Mouse (Mus musculus) heart, embryonic 14.5 days (tissue): ENCODE measurements around the gene Paics. TPM values are rescaled to one million over a fixed set of nuclear protein-coding genes. Genes with fewer than 3 reads are reported as not detected.

Source experiments
- ATAC-seq: fragments of 200-750 bp; cut with Nextera tagmentation; 2 replicates; pipeline ENCODE4 v1.8.0; 2017; ENCODE audit warnings: low read depth, moderate TSS enrichment; ENCODE audit not compliant: insufficient number of reproducible peaks, insufficient read depth, low FRiP score
- H3K27ac ChIP-seq, 2 experiments: fragments of 200-500 bp in 1 of 2; fragments of 300-500 bp in 1 of 2; sonication (generic) in 1 of 2; replicated peaks in 1 of 2; 2 replicates each; pipeline ENCODE4 v1.5.1; 2012 to 2014; ENCODE audit warnings: low read depth in 2 of 2, low read length in 2 of 2, control low read depth in 1 of 2, mild to moderate bottlenecking in 1 of 2, mixed read lengths in 1 of 2; ENCODE audit not compliant: control insufficient read depth in 1 of 2, insufficient read depth in 1 of 2
- H3K27me3 ChIP-seq: fragments of 300-500 bp; sonication (generic); 2 replicates; pipeline ENCODE4 v1.6.1; 2014; ENCODE audit warnings: mild to moderate bottlenecking, low read length, control low read depth; ENCODE audit not compliant: control insufficient read depth, insufficient read depth
- H3K36me3 ChIP-seq: fragments of 300-500 bp; sonication (generic); 2 replicates; pipeline ENCODE4 v1.6.1; 2014; ENCODE audit warnings: mild to moderate bottlenecking, control low read depth, low read length, mixed read lengths; ENCODE audit not compliant: control insufficient read depth, insufficient read depth
- H3K4me1 ChIP-seq, 2 experiments: fragments of 200-500 bp in 1 of 2; fragments of 300-500 bp in 1 of 2; sonication (generic) in 1 of 2; 2 replicates each; pipeline ENCODE4 v1.6.1; 2012 to 2014; ENCODE audit warnings: low read length in 2 of 2, control low read depth in 1 of 2, mixed read lengths in 1 of 2; ENCODE audit not compliant: control insufficient read depth in 2 of 2, insufficient read depth in 2 of 2
- H3K4me2 ChIP-seq: fragments of 300-500 bp; sonication (generic); 2 replicates; pipeline ENCODE4 v1.6.1; 2014; ENCODE audit warnings: mild to moderate bottlenecking, low read length
- H3K4me3 ChIP-seq, 2 experiments: fragments of 200-500 bp in 1 of 2; fragments of 300-500 bp in 1 of 2; sonication (generic) in 1 of 2; 2 replicates each; pipeline ENCODE4 v1.5.1; 2012 to 2014; ENCODE audit warnings: low read length in 2 of 2, mild to moderate bottlenecking in 2 of 2, control low read depth in 1 of 2, low read depth in 1 of 2, moderate library complexity in 1 of 2; ENCODE audit not compliant: control insufficient read depth in 1 of 2, insufficient read depth in 1 of 2
- H3K9ac ChIP-seq: fragments of 300-500 bp; sonication (generic); 2 replicates; pipeline ENCODE4 v1.6.1; 2014; ENCODE audit warnings: mild to moderate bottlenecking, low read length
- H3K9me3 ChIP-seq: fragments of 300-500 bp; sonication (generic); 2 replicates; pipeline ENCODE4 v1.6.1; 2016; ENCODE audit warnings: low read length, control low read depth; ENCODE audit not compliant: control insufficient read depth
- WGBS: fragments of 180-500 bp; shearing (Covaris S2); extraction: QIAGEN DNeasy Blood & Tissue Kit; methylation state at CpG from one replicate; pipeline ENCODE4 v1.1.7; 2014; 5-methylcytosine and 5-hydroxymethylcytosine counted together
- polyA plus RNA-seq: library from polyadenylated mRNA; unstranded; fragments of >200 nt; fragmentation: Nextera tagmentation; extraction: Ambion mirVana; gene quantifications from 2 replicates; pipeline ENCODE4 v1.2.1, GENCODE M21; 2014

Paics gene
- polyA plus RNA-seq, result 231 and 234 TPM in 2 replicates

DNA sequence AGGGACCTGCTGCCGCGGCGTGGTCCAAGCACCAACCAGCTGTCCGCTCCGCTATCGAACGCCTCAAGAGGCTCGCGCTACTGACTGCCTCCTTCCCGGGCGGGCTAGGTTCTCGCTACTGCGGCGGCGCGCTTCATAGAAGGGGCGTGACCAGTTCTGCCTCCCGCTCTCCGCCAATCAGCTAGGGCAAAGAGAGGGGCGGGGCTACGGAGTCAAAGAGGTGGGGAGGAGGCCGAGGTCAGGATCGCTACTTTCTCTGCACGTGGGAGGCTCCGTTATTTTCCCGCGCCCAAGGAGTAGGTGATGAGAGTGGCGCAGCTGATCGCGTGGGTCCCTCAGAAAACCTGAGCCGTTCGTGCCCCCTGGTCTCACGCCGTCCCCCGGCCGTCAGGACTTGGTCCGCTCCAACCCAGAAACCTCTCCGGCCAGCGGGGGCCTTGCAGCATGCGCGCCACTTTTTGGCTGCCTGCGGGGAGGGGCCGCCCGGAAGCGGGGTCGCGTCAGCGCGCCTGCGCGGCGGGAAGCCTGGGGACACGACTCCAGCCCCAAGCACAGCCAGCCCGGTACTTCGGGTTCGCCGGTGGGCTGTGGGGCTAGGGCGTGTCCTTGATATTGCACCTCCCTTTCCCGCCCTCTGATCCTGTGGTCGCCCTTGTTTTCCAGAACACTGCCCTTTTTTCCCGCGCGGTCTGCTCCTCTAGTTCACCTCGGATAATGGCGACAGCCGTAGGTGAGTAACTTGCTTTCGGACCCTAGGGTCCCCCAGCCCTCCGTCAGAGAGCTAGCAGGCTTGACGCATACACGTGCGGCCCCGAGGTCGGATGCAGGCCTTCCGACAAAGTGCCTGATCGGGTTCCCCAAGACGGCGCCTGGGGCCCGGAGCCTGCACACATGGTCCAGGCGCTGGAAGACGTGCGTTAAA, at the start of gene Paics, which contains the start of gene Ppat:
TSS of gene Paics (plus strand) at position 202 of the 922 bp plus-strand sequence.
TSS of gene Ppat (minus strand) at position 473 of the 922 bp plus-strand sequence.
- Histone ChIP-seq H3K9ac (peak within 1 kb of the TSS; percentile 90), H3K4me1 (peaks cover 10 to 49% of the 10 kb centered on the region in 2 experiments), H3K4me3 (peak within 1 kb of the TSS; percentile 80 to 81), H3K27ac (peak within 1 kb of the TSS; percentile 81 to 86), H3K36me3 (peaks cover 21% of the 10 kb centered on the region), H3K9me3 (no peaks in the 10 kb centered on the region), H3K27me3 (no peaks in the 10 kb centered on the region), H3K4me2 (peak within 1 kb of the TSS; percentile 94)
- peak; percentile 96 for ATAC-seq
- under 1% methylated on average over 75 of the region's 81 CpGs for WGBS

GRCm38 (mm10) chr5:76902131-76902530, 49.0 kb upstream of the Paics start:
- H3K27me3 ChIP-seq, result no peaks in the 10 kb centered on the region
- WGBS, result 33% methylated on average over 4 of the region's 4 CpGs
- ATAC-seq, result no peak
- no peak overlapping the region for H3K4me3 ChIP-seq
- H3K4me1 ChIP-seq, result peaks cover 4 to 6% of the 10 kb centered on the region in 2 experiments; a peak in 3 of 4 replicates
- H3K4me2 ChIP-seq, result no peak overlapping the region
- peaks cover 14% of the 10 kb centered on the region; the same call in 1 of the 2 replicates for H3K36me3 ChIP-seq
- H3K9me3 ChIP-seq, result no peaks in the 10 kb centered on the region
- H3K27ac ChIP-seq, result no peak overlapping the region
- no peak overlapping the region for H3K9ac ChIP-seq

DNA sequence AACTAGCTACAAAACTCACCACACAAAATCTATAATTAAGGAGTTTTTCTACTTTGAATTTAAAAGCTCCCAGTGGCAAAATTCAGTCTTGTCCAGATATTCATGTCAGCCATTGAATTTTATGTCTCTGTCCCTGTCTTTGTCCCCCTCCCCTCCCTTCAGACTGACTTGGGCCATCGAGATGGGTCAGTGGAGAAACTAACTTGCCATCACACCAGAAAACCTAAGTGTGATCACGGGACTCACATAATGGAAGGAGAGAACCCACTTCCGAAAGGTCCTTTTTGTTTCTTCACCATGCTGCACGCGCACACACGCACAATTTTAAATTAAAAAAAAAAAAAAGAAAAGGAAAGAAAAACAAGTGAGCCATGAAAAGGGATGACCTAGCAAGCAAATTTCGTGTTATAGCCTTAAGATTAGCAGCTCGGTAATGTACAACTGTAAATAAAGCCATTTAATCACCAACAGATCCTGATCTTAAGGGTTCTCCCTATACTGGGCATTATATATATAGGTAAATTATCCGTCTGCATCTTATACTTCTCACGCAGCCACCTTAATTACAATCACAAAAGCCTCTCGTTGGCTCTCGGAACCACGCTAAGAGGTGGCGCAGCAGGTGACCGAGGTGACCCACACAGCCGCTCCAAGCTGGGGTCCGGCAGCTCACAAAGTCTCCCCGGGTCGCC, 46.2 kb upstream of the Paics start:
- 0 out of 2 replicates have a peak, but pooled peaks have one; percentile 10 for ATAC-seq
- H3K9ac ChIP-seq, result peak overlapping the region; percentile 85
- peak overlapping the region; percentile 84 for H3K4me2 ChIP-seq
- peaks cover 4 to 6% of the 10 kb centered on the region in 2 experiments; a peak in 3 of 4 replicates for H3K4me1 ChIP-seq
- 2% methylated on average over 19 of the region's 19 CpGs for WGBS
- H3K27me3 ChIP-seq, result no peaks in the 10 kb centered on the region
- H3K4me3 ChIP-seq, result peak overlapping the region; percentile 70 to 72
- H3K27ac ChIP-seq, result peak overlapping the region; percentile 67 to 88
- peaks cover 16% of the 10 kb centered on the region; the same call in 1 of the 2 replicates for H3K36me3 ChIP-seq
- H3K9me3 ChIP-seq, result no peaks in the 10 kb centered on the region

DNA sequence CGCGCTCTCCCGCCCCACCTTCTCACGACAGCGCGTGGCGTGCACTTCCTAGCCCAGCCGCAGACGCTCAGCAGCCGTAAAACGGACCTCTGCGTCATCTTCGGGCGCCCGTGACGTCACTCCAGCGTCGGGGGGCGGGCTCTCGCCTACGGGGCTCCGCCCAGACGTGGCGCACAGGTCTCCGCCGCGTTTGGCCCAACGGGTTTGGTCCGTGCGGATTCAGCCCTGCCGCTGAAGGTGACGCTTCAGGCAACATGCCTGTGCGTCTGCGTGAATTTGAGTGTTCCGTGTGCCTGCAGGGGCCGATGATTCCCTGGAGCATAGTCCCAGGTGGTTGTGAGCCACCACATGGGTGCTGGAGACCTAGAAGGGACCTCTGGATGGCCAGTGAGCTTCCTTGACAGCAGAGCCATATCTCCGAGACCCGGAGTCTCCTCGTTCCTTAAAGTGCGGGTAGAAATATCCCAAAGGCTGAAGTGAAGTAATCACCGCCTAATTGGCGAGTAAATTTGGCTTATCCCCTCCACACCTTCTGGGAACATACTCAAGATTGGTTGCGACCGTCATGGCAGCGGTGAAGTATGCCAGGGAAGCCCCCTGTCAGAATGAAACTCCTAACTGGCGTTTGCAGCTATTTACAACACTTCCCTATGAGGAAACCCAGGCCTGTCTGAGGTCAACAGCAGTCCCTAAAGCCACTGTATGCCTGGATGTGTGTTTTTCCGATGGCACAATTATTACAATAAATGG, 45.5 kb upstream of the Paics start, which contains the start of gene Aasdh:
TSS of gene Aasdh (minus strand) at position 110 of the 750 bp plus-strand sequence.
- H3K4me1 ChIP-seq, result peaks cover 4 to 6% of the 10 kb centered on the region in 2 experiments; a peak in 3 of 4 replicates
- WGBS, result under 1% methylated on average over 47 of the region's 47 CpGs

GRCm38 (mm10) chr5:76906155-76906499, 45.0 kb upstream of the Paics start:
- Histone ChIP-seq H3K27me3 (no peaks in the 10 kb centered on the region), H3K27ac (peak overlapping the region; percentile 88 to 90), H3K4me2 (peak overlapping the region; percentile 84), H3K9ac (peak overlapping the region; percentile 85), H3K4me1 (peaks cover 4 to 6% of the 10 kb centered on the region in 2 experiments; a peak in 3 of 4 replicates), H3K9me3 (no peaks in the 10 kb centered on the region), H3K36me3 (peaks cover 9% of the 10 kb centered on the region; the same call in 1 of the 2 replicates), H3K4me3 (peak overlapping the region; percentile 70 to 72)
- 41% methylated on average over 3 of the region's 3 CpGs for WGBS
- ATAC-seq, result no peak

More for the DNA sequence above, 45.5 kb upstream of the Paics start, which contains the start of gene Aasdh:
- peak within 1 kb of the TSS; percentile 88 to 90 for H3K27ac ChIP-seq
- H3K9me3 ChIP-seq, result no peaks in the 10 kb centered on the region
- peaks cover 14% of the 10 kb centered on the region; the same call in 1 of the 2 replicates for H3K36me3 ChIP-seq
- H3K9ac ChIP-seq, result peak within 1 kb of the TSS; percentile 85
- H3K4me3 ChIP-seq, result peak within 1 kb of the TSS; percentile 70 to 72
- peak within 1 kb of the TSS; percentile 84 for H3K4me2 ChIP-seq
- peak; percentile 97 for ATAC-seq
- no peaks in the 10 kb centered on the region for H3K27me3 ChIP-seq

DNA sequence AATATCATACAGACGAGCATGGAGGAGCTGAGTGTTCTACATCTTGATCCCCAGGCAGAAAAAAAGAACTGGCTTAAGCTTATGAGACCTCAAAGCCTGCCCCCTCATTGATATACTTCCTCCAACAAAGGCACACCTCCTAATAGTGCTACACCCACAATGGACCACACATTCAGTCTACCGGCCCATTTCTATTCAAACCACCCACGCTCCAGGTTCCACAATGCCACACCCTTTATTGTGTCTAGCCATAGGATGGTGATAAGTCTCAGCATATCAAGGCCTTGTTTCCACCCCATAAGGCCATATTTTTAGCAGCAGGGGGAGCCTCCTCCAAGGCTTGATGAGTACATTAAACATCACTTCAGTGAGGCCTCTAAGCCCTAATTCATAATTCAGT, 40.3 kb upstream of the Paics start:
- H3K27me3 ChIP-seq, result no peaks in the 10 kb centered on the region
- H3K9me3 ChIP-seq, result no peaks in the 10 kb centered on the region
- H3K9ac ChIP-seq, result no peak overlapping the region
- no peak overlapping the region for H3K4me2 ChIP-seq
- H3K27ac ChIP-seq, result no peak overlapping the region
- 83% methylated on average over 3 of the region's 3 CpGs for WGBS
- H3K4me3 ChIP-seq, result no peak overlapping the region
- no peak for ATAC-seq
- peaks cover 3 to 6% of the 10 kb centered on the region in 2 experiments; a peak in 2 of 4 replicates for H3K4me1 ChIP-seq
- peaks cover 22% of the 10 kb centered on the region for H3K36me3 ChIP-seq
